Mouse (Mus musculus) liver, adult (tissue): ENCODE data around the gene Hoxd8.

Experiments used
- GATA4 ChIP-seq: IDR thresholded peaks from 2 replicates; pipeline ENCODE4 v1.6.1; 2014; ENCODE audit warnings: mild to moderate bottlenecking, low read length; ENCODE audit not compliant: insufficient replicate concordance

The Hoxd8 gene

DNA sequence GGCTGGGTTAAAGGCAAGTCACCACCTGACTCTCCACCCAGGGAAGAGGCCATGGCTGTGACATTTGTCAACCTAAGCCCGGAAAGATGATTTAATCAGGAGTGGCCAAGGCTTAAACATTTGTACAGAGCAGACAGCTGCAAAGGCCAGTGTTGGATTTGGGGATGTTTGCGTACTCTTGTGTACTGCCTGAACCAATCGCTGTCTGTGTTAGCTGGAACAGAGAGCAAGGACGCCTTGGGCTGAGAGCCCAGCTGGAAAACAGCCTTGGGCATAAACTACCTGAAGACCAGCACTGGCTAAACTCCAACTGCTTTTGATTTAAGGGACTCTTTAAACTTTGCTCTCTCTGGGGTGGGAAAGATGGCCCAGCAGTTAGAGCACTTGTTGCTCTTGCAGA, 4.3 kb downstream of the Hoxd8 start:
- no peak for TF ChIP-seq GATA4

DNA sequence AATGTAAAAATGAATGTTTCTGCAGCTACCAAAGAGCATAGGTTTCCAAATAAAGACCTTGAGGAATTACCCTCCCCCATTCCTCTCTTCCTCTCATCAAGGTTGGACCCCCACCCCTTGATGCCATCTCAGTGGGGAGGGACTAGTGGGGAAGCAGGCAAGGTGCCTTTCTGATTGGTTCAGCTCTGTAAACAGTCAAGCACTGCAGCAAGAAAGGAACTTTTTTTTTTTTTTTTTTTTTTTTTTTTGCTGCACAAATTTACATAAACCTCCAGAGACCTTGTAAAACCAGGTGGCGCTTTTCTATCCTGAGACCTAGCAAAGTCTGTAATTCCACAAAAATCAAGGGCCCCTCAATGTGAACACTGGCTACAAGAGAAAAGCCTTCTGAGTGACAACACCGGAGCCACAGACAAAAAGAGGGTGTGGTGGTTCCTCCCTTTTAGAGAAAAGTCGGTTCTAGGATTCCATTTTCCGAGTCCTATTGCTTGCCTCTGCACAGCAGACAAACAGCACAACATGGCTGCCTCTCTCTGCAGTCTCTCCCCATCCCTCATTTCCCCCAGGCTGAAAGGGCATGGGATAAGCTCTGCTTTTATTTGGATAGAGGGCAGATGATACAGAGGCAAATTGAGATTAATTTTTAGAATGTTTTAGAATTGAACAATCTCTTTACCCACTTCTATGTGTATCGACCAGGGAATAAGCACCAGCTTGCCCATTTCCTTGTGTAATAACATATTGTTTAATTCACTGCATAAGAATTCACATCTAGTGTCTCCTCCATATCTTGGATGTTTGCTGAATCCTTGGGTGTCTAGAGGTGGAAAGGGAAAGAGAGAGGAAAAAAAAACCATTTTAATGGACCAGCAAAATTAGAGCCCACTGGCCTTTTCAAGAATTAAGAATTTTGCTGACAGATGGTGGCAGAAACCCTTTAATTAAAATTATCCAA, 5.3 kb downstream of the Hoxd8 start:
- no peak for TF ChIP-seq GATA4

DNA sequence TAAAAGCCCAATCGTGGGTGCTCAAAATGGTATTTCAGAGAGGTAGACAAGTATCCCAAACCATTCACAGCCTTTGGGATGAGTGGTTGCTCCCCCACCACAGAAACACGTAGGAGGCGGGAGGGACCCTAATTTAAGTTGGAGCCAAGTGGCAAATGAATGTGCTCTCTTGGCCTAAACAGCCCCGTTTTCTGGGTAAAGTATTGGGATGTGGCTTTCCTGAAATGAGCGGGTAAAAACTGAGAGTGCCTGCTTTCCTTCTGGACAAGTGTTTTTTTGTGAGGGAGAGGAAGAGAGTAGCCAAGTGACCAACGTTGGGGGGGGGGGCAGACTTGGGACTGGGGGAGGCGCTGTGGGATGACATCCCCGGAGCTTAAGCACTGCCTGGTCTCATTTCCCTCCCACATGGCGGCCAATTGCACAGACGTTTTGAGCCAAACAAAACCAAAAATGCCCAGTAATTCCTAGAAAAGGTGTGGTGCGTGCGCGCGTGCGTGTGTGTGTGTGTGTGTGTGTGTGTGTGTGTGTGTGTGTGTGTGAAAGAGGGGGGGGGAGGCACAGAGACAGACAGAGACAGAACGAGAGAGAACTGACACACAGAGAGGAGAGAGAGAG, 6.6 kb downstream of the Hoxd8 start:
- TF ChIP-seq GATA4 = no peak

DNA sequence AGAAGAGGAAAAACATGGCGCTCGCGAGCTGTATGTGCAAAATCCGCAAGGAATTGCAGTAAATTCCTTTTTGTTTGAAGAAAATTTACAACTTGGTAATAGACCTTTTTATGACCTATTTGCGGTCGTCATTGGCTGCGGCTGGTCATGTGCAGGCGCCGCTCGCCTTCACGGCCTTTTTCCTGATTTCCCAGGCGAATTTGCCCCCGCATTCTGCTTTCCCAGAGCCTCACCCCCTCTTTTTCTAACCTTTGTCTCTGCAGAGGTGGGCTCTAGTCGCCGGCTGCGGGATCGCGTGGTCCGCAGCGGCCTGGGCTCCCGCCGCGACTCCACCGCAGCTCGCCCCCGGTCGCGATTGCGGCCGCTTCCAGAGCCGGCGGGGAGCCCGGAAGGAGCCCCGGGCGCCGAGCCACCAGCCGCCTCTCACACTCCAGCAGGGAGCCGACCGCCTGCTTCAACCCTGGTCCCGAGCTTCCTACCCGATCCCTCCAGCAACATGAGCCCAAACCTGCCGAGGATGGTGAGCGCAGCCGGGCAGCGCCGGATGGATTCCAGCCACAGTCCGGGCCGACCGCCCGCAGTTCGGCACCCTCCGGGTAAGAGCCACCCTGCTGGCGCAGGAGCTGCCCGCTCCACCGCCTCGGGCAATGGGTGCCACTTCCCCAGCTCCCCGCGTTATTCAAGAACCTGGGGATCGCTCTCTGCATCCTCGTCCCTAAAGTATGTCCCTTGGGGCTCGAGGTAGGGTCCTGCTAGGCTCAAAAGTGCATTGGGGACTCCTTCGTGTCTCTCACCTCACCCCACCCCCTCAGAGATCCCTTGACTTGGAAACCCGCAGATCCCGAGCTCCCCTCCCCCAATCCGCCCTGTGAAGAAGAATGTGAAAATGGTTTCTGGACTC, 7.6 kb downstream of the Hoxd8 start, which contains the start of the genes Hoxd3 and Hoxd4:
Gene Hoxd3 (plus strand): TSS at position 207 of the 901 bp plus-strand sequence.
Gene Hoxd4 (plus strand): TSS at position 209 of the 901 bp plus-strand sequence.
- TF ChIP-seq GATA4 = no peak

DNA sequence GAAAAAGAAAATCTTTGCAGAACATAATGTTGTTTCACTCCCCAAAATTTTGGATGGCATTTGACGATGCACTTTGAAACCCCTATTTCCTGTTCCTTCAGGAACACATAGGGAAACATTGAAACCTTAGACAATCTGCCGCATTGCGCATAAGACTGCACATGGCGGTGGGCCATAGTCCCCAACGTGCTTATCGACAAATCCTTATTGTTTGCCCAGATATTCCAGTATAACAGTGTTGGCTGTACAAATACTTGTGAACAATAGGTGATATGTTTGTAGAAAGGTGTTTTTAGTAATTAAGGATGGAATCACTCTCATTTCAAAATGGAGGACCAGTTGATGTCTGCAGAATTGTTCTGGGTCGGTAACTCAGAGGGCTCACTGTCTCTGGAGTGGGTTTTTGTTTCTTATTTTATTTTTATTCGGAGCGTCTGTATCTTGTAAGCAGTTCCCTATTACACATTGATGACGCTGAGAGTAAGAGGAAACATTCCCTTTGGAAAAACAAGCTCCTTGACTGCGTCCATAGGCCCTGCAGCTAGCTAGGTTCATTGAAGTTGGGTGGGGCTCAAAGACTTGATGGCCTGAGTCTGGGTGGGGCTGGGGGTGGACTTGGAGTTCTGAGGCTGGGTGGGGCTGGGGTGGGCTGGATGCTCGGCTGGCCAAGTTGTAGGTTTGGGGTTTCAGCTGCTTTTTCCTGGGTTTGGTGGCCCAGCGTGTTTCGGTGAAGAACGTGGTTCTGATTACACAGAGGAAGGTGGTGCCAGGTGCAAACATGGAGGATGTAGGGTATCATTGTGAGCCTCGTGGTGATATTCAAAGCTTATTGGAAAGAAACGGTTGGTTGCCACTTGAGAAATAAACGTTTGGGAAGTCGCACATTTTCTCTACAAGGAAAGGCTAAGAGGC, 9.1 kb downstream of the Hoxd8 start:
- no peak for TF ChIP-seq GATA4

DNA sequence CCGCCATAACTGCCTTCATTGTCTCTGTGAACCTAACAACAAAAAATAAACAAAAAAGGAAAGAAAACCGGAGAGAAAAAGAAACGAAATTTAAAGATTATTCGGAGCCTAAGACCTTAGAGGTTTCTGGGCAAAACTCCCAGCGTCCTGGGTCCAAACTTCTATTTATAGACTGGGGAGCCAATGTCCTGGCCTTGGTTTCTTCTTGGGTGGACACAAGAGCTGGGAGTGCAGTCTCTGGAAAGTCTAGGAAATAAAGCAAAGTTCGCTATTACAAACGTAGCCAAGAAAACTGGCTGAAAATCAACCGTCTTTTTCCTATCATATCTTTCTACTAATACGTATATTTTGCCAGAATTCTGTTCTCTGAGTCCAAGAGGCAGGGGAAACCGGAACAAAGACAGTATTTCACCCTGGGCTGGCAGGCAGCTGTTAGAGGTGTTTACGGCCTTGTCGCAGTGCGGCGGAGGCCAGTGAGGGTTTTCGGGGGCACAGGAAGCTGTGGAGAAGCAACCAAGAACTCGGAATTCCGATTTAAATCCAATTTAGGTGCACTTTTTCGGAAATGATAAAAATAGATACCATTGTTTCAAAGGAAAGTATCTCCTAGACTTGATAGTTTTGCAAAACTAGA, 9.9 kb downstream of the Hoxd8 start:
- TF ChIP-seq GATA4 = no peak

DNA sequence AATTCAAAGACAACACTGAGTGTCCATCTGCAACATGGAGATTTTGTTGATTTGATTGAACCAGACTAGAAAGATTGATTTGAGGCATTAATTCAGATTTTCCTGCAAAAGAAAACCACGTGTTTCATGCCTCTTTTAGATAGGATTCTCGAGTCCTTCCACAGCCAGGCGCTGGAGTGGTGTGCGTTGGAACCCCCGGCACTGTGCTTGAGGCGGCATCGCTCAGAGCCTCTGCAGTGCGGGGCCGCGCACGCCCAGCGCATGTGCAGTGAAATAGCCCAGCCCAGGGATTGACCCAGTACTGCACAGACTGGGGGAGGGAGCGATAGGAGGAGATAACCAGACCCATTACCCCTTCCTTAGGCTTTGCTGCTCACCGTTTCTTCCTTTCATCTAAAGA, 10.5 kb downstream of the Hoxd8 start:
- TF ChIP-seq GATA4 = no peak

DNA sequence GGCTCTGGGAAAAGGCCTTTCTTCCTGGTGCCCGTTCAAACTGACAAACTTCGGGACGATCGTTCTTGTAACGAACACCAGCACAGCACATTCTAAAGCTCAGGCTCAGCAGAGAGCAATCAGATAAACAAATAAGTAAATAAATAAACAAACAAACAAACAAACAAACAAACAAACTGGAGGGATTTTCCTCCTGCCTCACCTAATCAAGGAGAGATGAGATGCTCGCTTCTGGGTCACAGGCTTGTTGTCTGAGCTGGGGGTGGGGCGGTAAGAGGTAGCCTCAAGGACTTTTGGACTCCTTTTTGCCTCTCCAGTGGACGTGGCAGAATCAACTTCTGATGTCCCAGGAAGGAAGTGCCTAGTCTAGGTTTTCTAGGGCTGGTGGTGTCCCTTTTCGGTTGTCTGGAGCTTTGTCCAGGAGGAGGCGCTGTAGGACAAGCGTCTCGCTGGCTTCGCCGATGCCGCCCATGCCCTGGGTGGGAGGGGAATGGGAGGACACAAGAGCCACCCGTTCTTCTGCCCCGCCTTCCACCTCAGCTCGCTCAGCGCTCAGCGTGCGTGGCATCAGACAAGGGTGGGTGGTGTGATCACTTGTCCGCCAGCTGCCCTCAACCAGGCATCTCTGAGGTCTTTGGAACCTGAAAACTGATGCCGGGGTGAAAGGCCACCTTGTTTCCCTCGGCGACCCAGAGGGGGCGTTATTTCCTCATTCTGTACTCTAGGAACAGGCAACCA, 11.3 kb downstream of the Hoxd8 start:
- TF ChIP-seq GATA4 = no peak

DNA sequence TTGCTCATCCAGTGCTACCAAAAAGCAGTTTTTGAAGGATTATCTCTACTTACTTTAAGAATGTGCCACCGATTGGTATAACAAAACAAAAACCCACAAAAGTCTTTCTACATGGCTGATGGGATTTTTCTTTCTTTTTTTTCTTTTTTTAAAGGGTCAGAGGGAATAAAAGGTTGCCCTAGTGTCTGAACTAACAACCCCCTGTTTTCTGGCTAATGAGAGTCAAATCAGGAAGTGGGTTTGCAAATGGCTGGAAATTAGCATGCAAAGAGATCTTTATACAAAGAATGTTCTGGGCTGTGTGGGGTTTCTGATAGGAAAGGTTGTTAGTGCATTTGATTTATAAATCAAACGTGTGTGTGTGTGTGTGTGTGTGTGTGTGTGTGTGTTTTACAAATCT, 16.0 kb downstream of the Hoxd8 start:
- no peak for TF ChIP-seq GATA4

DNA sequence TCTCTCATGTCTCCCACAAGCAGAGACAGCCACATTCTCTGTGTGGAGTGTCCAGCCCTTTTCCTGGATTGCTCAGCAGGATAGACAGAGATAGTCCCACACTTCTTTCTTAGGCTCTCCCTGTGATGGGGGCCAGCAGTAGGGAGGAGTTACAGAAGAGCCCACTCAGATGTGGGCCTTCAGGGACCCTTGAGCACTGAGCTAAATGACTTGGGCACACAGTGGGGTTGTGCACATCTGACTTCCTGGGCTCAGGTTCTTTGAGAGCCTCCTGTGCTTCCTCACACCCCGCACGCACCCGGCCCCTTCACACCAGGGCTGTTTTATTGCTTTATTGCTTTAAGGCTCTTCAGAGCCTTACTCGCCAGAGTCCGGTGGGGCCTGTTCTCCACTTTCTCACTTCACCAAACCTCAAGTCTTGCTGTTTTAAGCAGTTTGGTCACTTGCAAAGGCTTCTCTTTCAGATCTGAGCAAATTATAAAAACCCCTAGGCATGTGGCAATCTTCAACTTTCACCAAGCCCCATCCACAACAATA, 16.6 kb downstream of the Hoxd8 start:
- no peak for TF ChIP-seq GATA4

DNA sequence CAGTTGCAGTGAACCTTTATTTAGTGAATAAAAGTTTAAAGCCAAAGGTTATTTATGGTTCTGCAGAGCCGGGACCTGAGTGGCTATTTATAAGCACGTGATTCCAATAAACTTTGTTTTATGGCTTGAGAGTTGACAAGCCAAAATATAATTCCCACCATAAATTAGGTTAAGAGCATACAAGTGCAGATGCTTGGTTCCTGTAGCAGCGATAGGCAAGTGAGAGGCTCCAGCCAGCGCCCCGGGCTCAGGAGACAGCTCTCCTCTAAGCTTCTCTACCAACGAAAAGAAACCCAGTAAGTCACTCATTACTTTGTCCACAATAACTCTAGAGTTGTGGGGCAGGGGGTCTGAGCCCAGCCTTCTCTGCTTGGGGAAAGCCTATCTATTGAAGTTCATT, 17.5 kb downstream of the Hoxd8 start:
- TF ChIP-seq GATA4 = no peak

DNA sequence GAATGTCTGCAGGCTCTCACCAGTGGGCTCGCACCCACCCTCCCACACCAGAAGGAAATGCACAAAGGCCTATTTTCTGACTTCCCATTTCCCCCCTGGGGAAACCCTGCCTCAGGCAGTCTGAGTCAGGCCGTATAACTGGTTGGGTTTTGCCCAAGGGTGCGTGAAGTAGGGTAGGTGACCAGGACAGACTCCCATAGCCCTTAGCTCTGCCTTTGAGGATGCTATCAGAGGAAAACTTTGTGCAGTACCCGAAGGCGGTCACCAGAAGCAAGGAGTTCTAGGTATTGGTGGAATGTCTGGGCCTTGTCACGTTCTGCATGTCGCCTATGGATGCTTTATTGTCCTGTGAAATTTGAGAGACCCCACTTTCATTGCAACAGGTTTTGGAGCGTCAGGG, 18.5 kb downstream of the Hoxd8 start:
- no peak for TF ChIP-seq GATA4
